Mouse (Mus musculus) stomach, postnatal 0 days (tissue): ENCODE measurements around the gene Zfp950. TPM values are rescaled to one million over a fixed set of nuclear protein-coding genes. Genes with fewer than 3 reads are reported as not detected.

ENCODE experiments used
- ATAC-seq: fragments of 200-750 bp; cut with Nextera tagmentation; 2 replicates; pipeline ENCODE4 v1.8.0; 2017; ENCODE audit not compliant: low FRiP score, low TSS enrichment
- DNase-seq: peaks from one replicate; pipeline ENCODE4 v3.0.0-alpha.2; 2016; ENCODE audit warnings: low spot score
- H3K27ac ChIP-seq: fragments of 300-500 bp; sonication (generic); replicated peaks from 2 replicates; pipeline ENCODE4 v1.5.1; 2014; ENCODE audit warnings: mild to moderate bottlenecking, control low read depth
- H3K27me3 ChIP-seq: fragments of 300-500 bp; sonication (generic); 2 replicates; pipeline ENCODE4 v1.6.1; 2014; ENCODE audit warnings: low read length; ENCODE audit not compliant: control insufficient read depth, insufficient read depth
- H3K36me3 ChIP-seq: fragments of 300-500 bp; sonication (generic); 2 replicates; pipeline ENCODE4 v1.6.1; 2014; ENCODE audit warnings: low read length, mixed read lengths; ENCODE audit not compliant: control insufficient read depth, insufficient read depth
- H3K4me1 ChIP-seq: fragments of 300-500 bp; sonication (generic); replicated peaks from 2 replicates; pipeline ENCODE4 v1.6.1; 2014; ENCODE audit warnings: antibody characterized with exemption; ENCODE audit not compliant: control insufficient read depth, insufficient read depth
- H3K4me2 ChIP-seq: fragments of 300-500 bp; sonication (generic); replicated peaks from 2 replicates; pipeline ENCODE4 v1.6.1; 2014; ENCODE audit warnings: low read depth, mild to moderate bottlenecking, control low read depth, moderate library complexity
- H3K4me3 ChIP-seq: fragments of 300-500 bp; sonication (generic); 2 replicates; pipeline ENCODE4 v1.5.1; 2014; ENCODE audit warnings: low read depth, low read length, control low read depth
- H3K9ac ChIP-seq: fragments of 300-500 bp; sonication (generic); 2 replicates; pipeline ENCODE4 v1.6.1; 2014; ENCODE audit warnings: mild to moderate bottlenecking, low read length, control low read depth, mixed read lengths
- H3K9me3 ChIP-seq: fragments of 300-500 bp; sonication (generic); 2 replicates; pipeline ENCODE4 v1.6.1; 2016; ENCODE audit warnings: low read length; ENCODE audit not compliant: control insufficient read depth
- CTCF ChIP-seq: IDR thresholded peaks from 2 replicates; pipeline ENCODE4 v1.5.1; 2016; ENCODE audit warnings: antibody characterized with exemption, low read depth, mild to moderate bottlenecking, moderate library complexity
- EP300 ChIP-seq: optimal IDR thresholded peaks from 2 replicates; pipeline ENCODE3; 2016; ENCODE audit warnings: antibody characterized with exemption
- WGBS: fragments of 180-500 bp; shearing (Covaris S2); extraction: QIAGEN DNeasy Blood & Tissue Kit; methylation state at CpG from one replicate; pipeline ENCODE4 v1.1.7; 2014; 5-methylcytosine and 5-hydroxymethylcytosine counted together
- polyA plus RNA-seq: library from polyadenylated mRNA; unstranded; fragments of >200 nt; fragmentation: Nextera tagmentation; extraction: Ambion mirVana; gene quantifications from 2 replicates; pipeline ENCODE4 v1.2.1, GENCODE M21; 2015

The Zfp950 gene
- polyA plus RNA-seq, 1 experiment from 2014 or later = 14.6 TPM

- TF ChIP-seq CTCF = no peak
- WGBS = 23% methylated on average over 4 of the region's 4 CpGs
- no peak for ATAC-seq
These were observed 659 bp upstream of the Zfp950 start for GRCm38 (mm10) chr19:61141299-61141698.

GRCm38 (mm10) chr19:61138655-61139054, 2.0 kb downstream of the Zfp950 start:
- ATAC-seq = no peak
- Histone ChIP-seq H3K9ac (no peak overlapping the region), H3K4me3 (no peak overlapping the region)

More at GRCm38 (mm10) chr19:61141299-61141698, 659 bp upstream of the Zfp950 start:
- Histone ChIP-seq H3K9ac (peak overlapping the region; percentile 85; the same call in 1 of the 2 replicates), H3K27ac (no peak overlapping the region; the same call in 1 of the 2 replicates), H3K4me1 (no peaks in the 10 kb centered on the region; the same call in 1 of the 2 replicates), H3K36me3 (no peaks in the 10 kb centered on the region), H3K27me3 (no peaks in the 10 kb centered on the region), H3K4me2 (peak overlapping the region; percentile 82), H3K4me3 (peak overlapping the region; percentile 79; the same call in 1 of the 2 replicates), H3K9me3 (no peaks in the 10 kb centered on the region)
- DNase-seq = no peak

GRCm38 (mm10) chr19:61131096-61131495, 9.5 kb downstream of the Zfp950 start:
- H3K27ac ChIP-seq = no peak overlapping the region
- no peak for TF ChIP-seq EP300
- TF ChIP-seq CTCF = no peak
- H3K27me3 ChIP-seq = no peaks in the 10 kb centered on the region
- WGBS = 90% methylated on average over 10 of the region's 10 CpGs
- H3K9ac ChIP-seq = no peak overlapping the region
- no peak for DNase-seq
- H3K36me3 ChIP-seq = no peaks in the 10 kb centered on the region; the same call in 1 of the 2 replicates
- no peaks in the 10 kb centered on the region for H3K4me1 ChIP-seq
- ATAC-seq = no peak
- no peak overlapping the region for H3K4me3 ChIP-seq
- no peaks in the 10 kb centered on the region for H3K9me3 ChIP-seq
- H3K4me2 ChIP-seq = no peak overlapping the region

More at GRCm38 (mm10) chr19:61138655-61139054, 2.0 kb downstream of the Zfp950 start:
- H3K27me3 ChIP-seq = no peaks in the 10 kb centered on the region
- no peak overlapping the region for H3K4me2 ChIP-seq
- no peak for DNase-seq
- no peaks in the 10 kb centered on the region for H3K36me3 ChIP-seq
- TF ChIP-seq EP300 (no peak), CTCF (no peak)
- H3K9me3 ChIP-seq = no peaks in the 10 kb centered on the region
- H3K4me1 ChIP-seq = no peaks in the 10 kb centered on the region; the same call in 1 of the 2 replicates
- H3K27ac ChIP-seq = no peak overlapping the region

GRCm38 (mm10) chr19:61110184-61110583, 30.5 kb downstream of the Zfp950 start:
- peak; percentile 48 for TF ChIP-seq CTCF
- TF ChIP-seq EP300 = no peak
- peaks cover 4% of the 10 kb centered on the region; the same call in 1 of the 2 replicates for H3K9me3 ChIP-seq
- H3K4me2 ChIP-seq = no peak overlapping the region
- no peak overlapping the region for H3K9ac ChIP-seq
- no peak for ATAC-seq
- no peak for DNase-seq
- H3K4me1 ChIP-seq = no peaks in the 10 kb centered on the region
- no peaks in the 10 kb centered on the region for H3K36me3 ChIP-seq
- no peak overlapping the region for H3K4me3 ChIP-seq
- 52% methylated on average over 2 of the region's 2 CpGs for WGBS
- H3K27me3 ChIP-seq = no peaks in the 10 kb centered on the region
- no peak overlapping the region for H3K27ac ChIP-seq

- Histone ChIP-seq H3K9me3 (no peaks in the 10 kb centered on the region), H3K4me1 (no peaks in the 10 kb centered on the region), H3K4me3 (no peak overlapping the region), H3K4me2 (no peak overlapping the region), H3K27ac (no peak overlapping the region), H3K36me3 (no peaks in the 10 kb centered on the region), H3K27me3 (no peaks in the 10 kb centered on the region), H3K9ac (no peak overlapping the region)
- TF ChIP-seq CTCF (peak; percentile 77), EP300 (no peak)
- ATAC-seq = no peak
- 17% methylated on average over 4 of the region's 4 CpGs for WGBS
- DNase-seq = no peak
These were observed 42.9 kb downstream of the Zfp950 start for GRCm38 (mm10) chr19:61097764-61098163.

- ATAC-seq = no peak
- Histone ChIP-seq H3K36me3 (no peaks in the 10 kb centered on the region), H3K9ac (no peak overlapping the region), H3K27me3 (no peaks in the 10 kb centered on the region), H3K4me1 (no peaks in the 10 kb centered on the region), H3K4me2 (no peak overlapping the region), H3K9me3 (no peaks in the 10 kb centered on the region), H3K4me3 (no peak overlapping the region), H3K27ac (no peak overlapping the region)
- DNase-seq = no peak
- no peak for TF ChIP-seq EP300
- TF ChIP-seq CTCF = no peak
- 81% methylated on average over 2 of the region's 2 CpGs for WGBS
These were observed 43.9 kb downstream of the Zfp950 start for GRCm38 (mm10) chr19:61096776-61097175.
